Mouse (Mus musculus) CH12.LX (cell line): Measurements from ENCODE around the gene Itih5. TPM values are rescaled to one million over a fixed set of nuclear protein-coding genes. Genes with fewer than 3 reads are reported as not detected.

ENCODE experiments used
- DNase-seq: peaks from one replicate; pipeline ENCODE4 v3.0.0-alpha.2; 2013; ENCODE audit errors: extremely low read depth
- H3K27ac ChIP-seq: 2 replicates; pipeline ENCODE4 v1.5.1; 2012; ENCODE audit warnings: low read depth, mild to moderate bottlenecking, control low read depth, moderate library complexity; ENCODE audit not compliant: insufficient read depth
- H3K27me3 ChIP-seq: replicated peaks from 2 replicates; pipeline ENCODE3; 2012; ENCODE audit warnings: inconsistent platforms
- H3K36me3 ChIP-seq, 2 experiments: replicated peaks in 1 of 2; 2 replicates each; pipeline versions ENCODE3 to v1.6.1; 2012; ENCODE audit warnings: inconsistent platforms in 1 of 2, low read length in 1 of 2, mild to moderate bottlenecking in 1 of 2, mixed read lengths in 1 of 2, moderate library complexity in 1 of 2; ENCODE audit not compliant: control insufficient read depth in 1 of 2, insufficient read depth in 1 of 2
- H3K4me1 ChIP-seq, 2 experiments: 2 replicates each; pipeline ENCODE4 v1.6.1; 2012; ENCODE audit warnings: inconsistent platforms in 1 of 2, moderate library complexity in 1 of 2; ENCODE audit not compliant: insufficient read depth in 2 of 2, control insufficient read depth in 1 of 2
- H3K4me2 ChIP-seq: 2 replicates; pipeline ENCODE4 v1.6.1; 2012; ENCODE audit warnings: low read depth, mild to moderate bottlenecking, control low read depth; ENCODE audit not compliant: poor library complexity, insufficient read depth, severe bottlenecking
- H3K4me3 ChIP-seq, 3 experiments: fragments of 150-350 bp in 1 of 3; sonication (generic) in 1 of 3; replicated peaks in 1 of 3; 2 replicates each; pipeline versions ENCODE3 to v1.5.1; 2011 to 2012; ENCODE audit warnings: low read depth in 2 of 3, low read length in 2 of 3, mild to moderate bottlenecking in 2 of 3, moderate library complexity in 2 of 3, control low read depth in 1 of 3, improper control_type of control experiment in 1 of 3, inconsistent platforms in 1 of 3, mixed read lengths in 1 of 3; ENCODE audit not compliant: poor library complexity in 1 of 3
- H3K79me2 ChIP-seq: replicated peaks from 2 replicates; pipeline ENCODE4 v1.6.1; 2012; ENCODE audit warnings: mild to moderate bottlenecking, moderate library complexity; ENCODE audit not compliant: control insufficient read depth, poor library complexity, insufficient read depth, severe bottlenecking; ENCODE audit errors: extremely low read depth
- H3K9ac ChIP-seq: 2 replicates; pipeline ENCODE4 v1.6.1; 2012; ENCODE audit warnings: low read depth, mild to moderate bottlenecking, control low read depth, moderate library complexity; ENCODE audit not compliant: insufficient read depth
- H3K9me3 ChIP-seq: replicated peaks from 2 replicates; pipeline ENCODE3; 2012; ENCODE audit warnings: low read length, inconsistent platforms, mixed read lengths
- BHLHE40 ChIP-seq: IDR thresholded peaks from 2 replicates; pipeline ENCODE4 v1.6.1; 2011; ENCODE audit warnings: mild to moderate bottlenecking, low read depth, low read length, improper control_type of control experiment
- CHD1 ChIP-seq: IDR thresholded peaks from 2 replicates; pipeline ENCODE4 v1.6.1; 2012; ENCODE audit warnings: low read depth, low read length, improper control_type of control experiment, inconsistent platforms
- CHD2 ChIP-seq: IDR thresholded peaks from 2 replicates; pipeline ENCODE4 v1.6.1; 2011; ENCODE audit warnings: low read length, improper control_type of control experiment
- CTCF ChIP-seq, 2 experiments: IDR thresholded peaks in 1 of 2; conservative IDR thresholded peaks in 1 of 2; 2 replicates each; pipeline ENCODE4 v1.5.1; 2011 to 2012; ENCODE audit warnings: low read depth in 2 of 2, low read length in 2 of 2, improper control_type of control experiment in 1 of 2, inconsistent platforms in 1 of 2, mild to moderate bottlenecking in 1 of 2, moderate library complexity in 1 of 2
- ELF1 ChIP-seq: IDR thresholded peaks from 2 replicates; pipeline ENCODE4 v1.6.1; 2014; ENCODE audit warnings: low read depth, mild to moderate bottlenecking, inconsistent platforms, low read length, improper control_type of control experiment
- ETS1 ChIP-seq: conservative IDR thresholded peaks from 2 replicates; pipeline ENCODE4 v1.6.1; 2012; ENCODE audit warnings: low read depth, mild to moderate bottlenecking, inconsistent platforms, low read length, improper control_type of control experiment, moderate library complexity
- GABPA ChIP-seq: IDR thresholded peaks from 2 replicates; pipeline ENCODE4 v1.6.1; 2012; ENCODE audit warnings: low read depth, low read length, improper control_type of control experiment, inconsistent platforms; ENCODE audit not compliant: insufficient replicate concordance
- JUN ChIP-seq: IDR thresholded peaks from 2 replicates; pipeline ENCODE4 v1.6.1; 2011; ENCODE audit warnings: low read depth, mild to moderate bottlenecking, low read length, improper control_type of control experiment, moderate library complexity; ENCODE audit not compliant: insufficient read depth
- JUND ChIP-seq: conservative IDR thresholded peaks from 2 replicates; pipeline ENCODE4 v1.6.1; 2011; ENCODE audit warnings: low read depth, low read length, improper control_type of control experiment
- KAT2A ChIP-seq: IDR thresholded peaks from 2 replicates; pipeline ENCODE4 v1.6.1; 2012; ENCODE audit warnings: low read length, improper control_type of control experiment, inconsistent platforms; ENCODE audit not compliant: insufficient replicate concordance
- MAX ChIP-seq: IDR thresholded peaks from 2 replicates; pipeline ENCODE4 v1.6.1; 2011; ENCODE audit warnings: low read length, improper control_type of control experiment
- MAZ ChIP-seq: IDR thresholded peaks from 2 replicates; pipeline ENCODE4 v1.6.1; 2012; ENCODE audit warnings: low read depth, mild to moderate bottlenecking, inconsistent platforms, low read length, improper control_type of control experiment, moderate library complexity
- MEF2A ChIP-seq: IDR thresholded peaks from 2 replicates; pipeline ENCODE4 v1.6.1; 2014; ENCODE audit warnings: low read depth, mild to moderate bottlenecking, inconsistent platforms, low read length, improper control_type of control experiment, borderline replicate concordance
- NELFE ChIP-seq: IDR thresholded peaks from 2 replicates; pipeline ENCODE4 v1.6.1; 2011; ENCODE audit warnings: low read depth, low read length, improper control_type of control experiment
- PAX5 ChIP-seq: IDR thresholded peaks from 2 replicates; pipeline ENCODE4 v1.6.1; 2012; ENCODE audit warnings: low read length, inconsistent platforms, mixed read lengths
- POLR2A ChIP-seq: IDR thresholded peaks from 2 replicates; pipeline ENCODE4 v1.6.1; 2011; ENCODE audit warnings: low read depth, mild to moderate bottlenecking, improper control_type of control experiment, low read length
- POLR2AphosphoS2 ChIP-seq: IDR thresholded peaks from 2 replicates; pipeline ENCODE4 v1.6.1; 2011; ENCODE audit warnings: low read depth, low read length, improper control_type of control experiment
- RCOR1 ChIP-seq: conservative IDR thresholded peaks from 2 replicates; pipeline ENCODE4 v1.6.1; 2012; ENCODE audit warnings: low read depth, mild to moderate bottlenecking, inconsistent platforms, low read length, improper control_type of control experiment
- SIN3A ChIP-seq: IDR thresholded peaks from 2 replicates; pipeline ENCODE4 v1.6.1; 2012; ENCODE audit warnings: low read length, improper control_type of control experiment, inconsistent platforms
- TBP ChIP-seq: conservative IDR thresholded peaks from 2 replicates; pipeline ENCODE4 v1.6.1; 2011; ENCODE audit warnings: low read depth, low read length, improper control_type of control experiment
- USF2 ChIP-seq: conservative IDR thresholded peaks from 2 replicates; pipeline ENCODE4 v1.6.1; 2011; ENCODE audit warnings: low read depth, low read length, improper control_type of control experiment
- ZC3H11A ChIP-seq: IDR thresholded peaks from 2 replicates; pipeline ENCODE4 v1.6.1; 2012; ENCODE audit warnings: low read depth, mild to moderate bottlenecking, inconsistent platforms, low read length, improper control_type of control experiment
- ZMIZ1 ChIP-seq: IDR thresholded peaks from 2 replicates; pipeline ENCODE4 v1.6.1; 2012; ENCODE audit warnings: low read depth, mild to moderate bottlenecking, inconsistent platforms, low read length, improper control_type of control experiment
- ZNF384 ChIP-seq: IDR thresholded peaks from 2 replicates; pipeline ENCODE4 v1.6.1; 2012; ENCODE audit warnings: low read depth, low read length, improper control_type of control experiment, inconsistent platforms
- dilution Hi-C: fragments of 300-500 bp; cut with MboI; formaldehyde crosslinking; loops from 2 replicates; pipeline ENCODE4 v1.14.3; 2020; ENCODE audit warnings: low sequenced_read_pairs; ENCODE audit not compliant: extremely low pct_unique_long_range_greater_than_20kb, extremely low pct_ligation_motif_present
- in situ Hi-C: fragments of 300-500 bp; cut with MboI; formaldehyde crosslinking; loops from 3 replicates; pipeline ENCODE4 v1.14.3; 2019; ENCODE audit warnings: low sequenced_read_pairs, low pct_ligation_motif_present, low pct_unique_long_range_greater_than_20kb, mixed read lengths
- polyA plus RNA-seq: library from polyadenylated mRNA; unstranded; fragments of >175 nt; gene quantifications from 2 replicates; pipeline ENCODE4 v1.2.1, GENCODE M21; 2012; ENCODE audit warnings: low read depth; ENCODE audit not compliant: insufficient read length
- total RNA-seq, 2 experiments: library from RNA; depleted of rRNA; stranded (reverse); fragments of 300-350 nt in 1 of 2; fragments of >200 nt in 1 of 2; gene quantifications; 2 replicates each; pipeline ENCODE4 v1.2.3; 2012 to 2014

Gene Itih5
- total and polyA plus RNA-seq, 3 experiments = 0.08 to 0.30 (median 0.11) TPM

GRCm38 (mm10) chr2:10118751-10119150 lies 34.6 kb upstream of the Itih5 start:
- H3K9me3 ChIP-seq = no peaks in the 10 kb centered on the region
- in situ Hi-C loops = no loop called here
- TF ChIP-seq ZC3H11A (no peak), PAX5 (no peak), KAT2A (no peak), JUN (no peak), TBP (no peak)
- dilution Hi-C loops = no loop called here
- H3K4me3 ChIP-seq = no peak overlapping the region
- no peaks in the 10 kb centered on the region for H3K79me2 ChIP-seq
- no peaks in the 10 kb centered on the region for H3K36me3 ChIP-seq
- H3K9ac ChIP-seq = no peak overlapping the region
- H3K27ac ChIP-seq = no peak overlapping the region
- H3K4me2 ChIP-seq = no peak overlapping the region
- no peak for DNase-seq
- no peaks in the 10 kb centered on the region for H3K27me3 ChIP-seq
- H3K4me1 ChIP-seq = no peaks in the 10 kb centered on the region

- H3K4me1 ChIP-seq = no peaks in the 10 kb centered on the region
- no peaks in the 10 kb centered on the region for H3K27me3 ChIP-seq
- no peak overlapping the region for H3K9ac ChIP-seq
- no peaks in the 10 kb centered on the region for H3K36me3 ChIP-seq
- dilution Hi-C loops = no loop called here
- no peak overlapping the region for H3K4me3 ChIP-seq
- in situ Hi-C loops = no loop called here
- no peak overlapping the region for H3K27ac ChIP-seq
- DNase-seq = no peak
- H3K79me2 ChIP-seq = no peaks in the 10 kb centered on the region
- H3K4me2 ChIP-seq = no peak overlapping the region
- TF ChIP-seq POLR2A (no peak), RCOR1 (no peak), POLR2AphosphoS2 (no peak), NELFE (no peak)
- H3K9me3 ChIP-seq = no peaks in the 10 kb centered on the region
Measured at GRCm38 (mm10) chr2:10119276-10119675, 34.1 kb upstream of the Itih5 start.

GRCm38 (mm10) chr2:10121826-10122225 lies 31.5 kb upstream of the Itih5 start:
- no peak overlapping the region for H3K4me2 ChIP-seq

More at GRCm38 (mm10) chr2:10121826-10122225, 31.5 kb upstream of the Itih5 start:
- Histone ChIP-seq H3K9ac (no peak overlapping the region), H3K4me3 (no peak overlapping the region), H3K9me3 (no peaks in the 10 kb centered on the region), H3K27ac (no peak overlapping the region), H3K27me3 (no peaks in the 10 kb centered on the region), H3K79me2 (no peaks in the 10 kb centered on the region), H3K4me1 (no peaks in the 10 kb centered on the region), H3K36me3 (no peaks in the 10 kb centered on the region)
- TF ChIP-seq POLR2A (no peak), ZMIZ1 (no peak), CHD2 (no peak), JUND (no peak), SIN3A (no peak), ZNF384 (no peak), MAZ (no peak), JUN (no peak), ETS1 (no peak), USF2 (no peak), GABPA (no peak), MAX (no peak), ELF1 (no peak), CHD1 (no peak), NELFE (no peak), ZC3H11A (no peak), CTCF (conservative IDR thresholded peaks at IDR 0.05 in 1 of 2, IDR thresholded peaks at IDR 0.05 in 1 of 2; ENCODE audit: low read depth in 2 of 2, low read length in 2 of 2) (no peak), MEF2A (no peak), BHLHE40 (no peak), KAT2A (no peak)
- dilution Hi-C loops (no loop called here), in situ Hi-C loops (no loop called here)
- DNase-seq = no peak
